Mouse (Mus musculus): Measurements from ENCODE around the gene Srebf1. TPM values are rescaled to one million over a fixed set of nuclear protein-coding genes. Genes with fewer than 3 reads are reported as not detected.

Gene Srebf1
- total RNA-seq, 2 experiments from 2014 or later, result 35.5 to 36.1 TPM

DNA sequence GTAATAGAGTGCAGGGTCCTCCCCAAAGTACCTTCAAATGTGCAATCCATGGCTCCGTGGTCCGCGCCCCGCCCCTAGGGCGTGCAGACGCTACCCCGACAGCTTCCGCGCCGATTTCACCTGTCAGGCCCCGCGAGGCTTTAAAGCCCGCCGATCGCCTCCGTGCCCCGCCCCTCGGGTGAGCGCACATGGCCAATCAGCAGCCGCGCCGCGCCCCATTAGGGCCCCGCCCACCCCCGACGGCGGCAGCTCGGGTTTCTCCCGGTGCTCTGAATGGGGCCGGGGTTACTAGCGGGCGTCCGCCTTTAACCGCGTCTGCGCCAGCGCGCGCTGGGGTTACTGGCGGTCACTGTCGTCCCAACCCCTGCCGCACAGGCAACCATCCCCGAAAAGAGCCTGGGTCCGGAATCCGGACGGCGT is 12.1 kb downstream of the Srebf1 start:
- intact Hi-C loops (cut with DNase I), result no loop called here
- peak; percentile 85 to 94 for DNase-seq (ENCODE audit: low spot score in 2 of 2)

DNA sequence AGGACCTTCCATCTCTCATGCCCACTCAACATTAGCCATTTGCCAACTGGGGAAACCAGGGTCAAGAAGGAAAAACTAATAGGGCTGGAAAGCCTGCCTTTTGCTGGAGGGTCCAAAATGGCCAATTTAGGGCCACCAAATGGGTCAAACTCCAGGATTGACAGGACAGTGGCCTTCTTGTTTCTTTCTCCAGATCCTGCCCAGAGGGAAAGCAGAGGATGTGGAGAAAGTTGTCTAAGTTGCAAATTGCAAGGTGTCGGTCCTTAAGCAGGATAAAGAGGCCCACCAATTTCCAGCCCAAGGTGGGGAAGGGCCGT is 12.5 kb downstream of the Srebf1 start:
- DNase-seq (ENCODE audit: low spot score in 2 of 2), result no peak
- intact Hi-C loops (cut with DNase I), result no loop called here

DNA sequence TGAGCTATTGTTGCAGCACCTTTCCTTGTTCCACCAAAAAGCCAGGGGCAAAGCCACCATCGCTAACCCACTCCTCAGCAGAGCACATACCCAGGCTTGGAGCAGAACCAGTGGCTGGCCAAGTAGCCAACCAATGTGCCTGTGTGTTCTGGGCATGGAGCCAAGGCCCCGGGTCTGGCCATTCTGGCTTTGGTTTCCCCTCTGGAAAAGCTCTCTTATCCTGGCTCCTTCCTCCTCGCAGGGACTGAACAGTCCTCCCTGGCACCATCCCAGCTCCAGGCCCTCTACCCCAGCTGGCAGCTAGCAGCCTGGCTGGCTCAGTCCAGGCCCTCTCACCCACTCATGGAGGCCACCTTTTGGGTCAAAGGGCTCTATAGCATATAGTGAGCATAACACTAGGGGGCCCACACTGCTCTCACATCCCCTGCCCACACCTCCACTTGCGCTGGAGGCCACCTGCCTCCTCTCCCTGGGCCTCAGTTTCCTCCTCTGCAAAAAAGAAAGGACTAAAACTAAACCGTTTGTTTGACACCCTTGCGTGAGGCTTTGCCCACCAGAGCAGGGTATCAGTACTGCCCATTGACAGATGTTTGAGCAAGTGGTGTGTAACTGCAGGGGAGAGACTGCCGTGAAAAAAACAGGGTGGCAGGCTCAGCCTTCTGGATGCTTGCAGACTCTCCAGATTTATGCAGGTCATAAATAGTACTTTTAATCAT is 13.0 kb downstream of the Srebf1 start:
- intact Hi-C loops (cut with DNase I), result no loop called here
- peak; percentile 84 to 86 for DNase-seq (ENCODE audit: low spot score in 2 of 2)

DNA sequence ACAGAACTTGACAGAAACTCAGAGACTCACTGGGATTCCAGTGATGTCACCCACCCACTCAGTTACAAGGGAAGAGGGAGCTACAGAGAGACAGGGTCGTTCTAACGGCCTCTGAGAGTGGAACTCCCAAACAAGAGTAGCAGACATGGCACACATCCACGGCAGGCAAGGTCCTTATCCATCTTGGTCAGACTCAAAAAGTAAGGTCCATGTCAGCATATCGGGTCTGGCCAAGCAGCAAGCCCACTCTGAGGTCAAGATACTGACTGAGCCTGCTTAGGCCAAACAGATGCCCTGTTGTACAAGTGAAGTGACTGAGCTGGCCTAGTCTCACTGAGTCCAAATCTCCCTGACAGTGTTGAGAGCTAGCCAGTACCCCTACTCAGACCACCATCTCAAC is 13.7 kb downstream of the Srebf1 start:
- DNase-seq (ENCODE audit: low spot score in 2 of 2), result no peak
- intact Hi-C loops (cut with DNase I), result no loop called here

DNA sequence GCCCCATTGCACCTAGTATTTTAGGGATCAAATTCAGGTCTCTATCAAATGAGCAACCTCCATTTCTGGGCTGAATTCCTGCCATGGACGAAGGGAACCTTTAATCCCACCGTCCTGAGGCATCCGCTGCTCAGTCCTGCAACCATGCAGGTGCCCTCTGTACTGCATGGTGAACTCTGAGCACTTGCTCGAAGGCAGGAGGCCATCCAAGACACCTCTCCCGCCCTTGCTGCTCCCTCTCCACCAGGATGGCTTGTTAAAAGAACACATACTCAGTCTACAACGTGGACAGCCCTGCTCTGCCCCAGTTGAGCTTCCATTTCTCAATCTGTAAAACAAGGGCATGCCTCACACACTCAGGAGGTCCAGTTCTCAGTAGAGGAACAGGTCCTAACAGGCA is 14.2 kb downstream of the Srebf1 start:
- no peak for DNase-seq (ENCODE audit: low spot score in 2 of 2)
- intact Hi-C loops (cut with DNase I), result no loop called here

DNA sequence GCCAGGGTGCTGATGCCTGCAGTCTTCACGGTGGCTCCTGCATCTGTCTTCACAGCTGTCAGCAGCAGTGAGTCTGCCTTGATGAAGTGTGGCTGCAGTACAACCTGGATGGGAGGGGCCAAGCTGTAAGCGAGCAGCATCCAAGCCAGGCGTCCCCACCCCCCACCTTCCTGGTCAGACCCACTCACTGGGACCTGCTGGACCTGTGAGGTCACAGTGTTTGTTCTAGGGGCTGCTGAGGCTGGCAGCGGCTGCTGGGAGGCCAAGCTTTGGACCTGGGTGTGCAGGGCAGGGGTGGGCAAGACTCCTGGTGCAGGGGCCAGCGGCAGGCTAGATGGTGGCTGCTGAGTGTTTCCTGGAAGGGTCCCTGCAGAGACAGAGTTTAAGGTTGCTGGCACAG is 16.2 kb downstream of the Srebf1 start:
- no peak for DNase-seq (ENCODE audit: low spot score in 2 of 2)
- intact Hi-C loops (cut with DNase I), result no loop called here

DNA sequence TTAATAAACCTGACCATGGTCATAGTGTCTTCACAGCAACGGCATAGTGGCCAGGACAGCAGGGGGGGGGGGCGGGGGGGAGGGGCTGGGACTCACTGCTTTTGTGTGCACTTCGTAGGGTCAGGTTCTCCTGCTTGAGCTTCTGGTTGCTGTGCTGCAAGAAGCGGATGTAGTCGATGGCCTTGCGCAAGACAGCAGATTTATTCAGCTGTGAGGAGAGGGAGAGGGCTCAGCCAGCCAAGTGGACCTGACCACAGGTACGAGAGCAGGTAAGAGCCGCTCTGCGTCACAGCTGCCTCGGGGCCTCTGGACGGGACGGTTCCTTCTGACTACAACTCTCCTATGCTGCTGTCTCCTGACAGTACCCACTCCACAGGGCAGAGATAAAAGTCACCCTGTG is 17.4 kb downstream of the Srebf1 start:
- intact Hi-C loops (cut with DNase I), result no loop called here
- no peak for DNase-seq (ENCODE audit: low spot score in 2 of 2)

DNA sequence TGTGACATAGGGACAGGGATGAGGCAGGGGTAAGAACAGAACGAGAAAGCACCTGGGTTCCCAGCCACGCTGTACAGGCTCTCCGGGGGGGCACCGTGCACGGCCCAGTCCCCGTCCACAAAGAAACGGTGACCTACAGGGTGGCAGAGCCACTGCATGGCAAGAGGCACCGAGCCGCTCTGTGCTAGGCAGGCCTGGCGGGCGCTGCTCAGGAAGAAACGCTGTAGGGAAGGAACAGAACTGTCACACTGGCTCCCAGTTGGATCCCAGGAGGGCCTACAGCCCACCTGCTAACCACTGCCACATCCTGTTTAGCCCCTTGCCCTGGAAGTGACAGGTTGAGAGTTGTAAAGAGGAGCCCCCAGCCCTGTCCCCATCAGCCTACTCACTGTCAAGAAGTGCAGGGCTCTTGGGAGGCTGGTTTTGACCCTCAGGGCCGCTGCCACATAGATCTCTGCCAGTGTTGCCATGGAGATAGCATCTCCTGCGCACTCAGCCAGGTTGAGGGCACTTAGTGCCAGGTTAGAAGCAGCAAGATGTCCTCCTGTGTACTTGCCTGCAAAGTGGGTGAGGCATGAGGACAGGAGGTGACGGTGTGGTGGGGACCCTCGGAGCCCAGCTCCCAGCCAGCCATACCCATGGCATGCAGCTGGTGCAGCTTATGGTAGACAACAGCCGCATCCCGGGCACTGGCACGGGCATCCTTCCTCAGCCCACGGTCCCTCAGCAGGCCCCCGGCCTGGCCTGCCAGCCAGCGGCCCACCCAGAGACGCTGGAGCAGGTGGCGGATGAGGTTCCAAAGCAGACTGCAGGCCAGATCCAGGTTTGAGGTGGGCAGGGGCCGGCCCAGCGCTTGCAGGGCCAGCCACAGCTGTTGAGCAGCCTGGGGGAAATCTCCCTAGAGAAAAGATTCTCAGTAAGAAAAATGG is 19.4 kb downstream of the Srebf1 start:
- intact Hi-C loops (cut with DNase I), result loop anchor here (5.0 kb wide), 1 partner anchor 89 kb away; no protein-coding TSS in a partner anchor
- DNase-seq (ENCODE audit: low spot score in 2 of 2), result no peak

DNA sequence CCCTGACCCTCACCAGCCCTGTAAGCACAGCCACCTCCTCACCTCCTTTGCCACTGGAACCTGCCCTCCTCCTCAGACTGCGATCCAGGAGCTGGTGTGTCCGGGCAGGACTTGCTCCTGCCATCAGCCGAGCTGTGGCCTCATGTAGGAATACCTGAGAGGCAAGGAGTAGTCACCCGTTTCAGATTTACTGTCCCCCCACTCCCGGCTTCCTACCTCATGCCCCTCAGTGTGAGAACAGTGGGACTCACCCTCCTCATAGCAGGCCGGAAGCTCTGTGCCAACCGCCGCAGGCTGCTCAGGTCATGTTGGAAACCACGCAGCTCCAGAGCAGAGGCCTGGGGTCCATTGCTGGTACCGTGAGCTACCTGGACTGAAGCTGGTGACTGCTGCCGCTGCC is 22.0 kb downstream of the Srebf1 start:
- no peak for DNase-seq (ENCODE audit: low spot score in 2 of 2)
- intact Hi-C loops (cut with DNase I), result loop anchor here (5.0 kb wide), 1 partner anchor 92 kb away; no protein-coding TSS in a partner anchor

DNA sequence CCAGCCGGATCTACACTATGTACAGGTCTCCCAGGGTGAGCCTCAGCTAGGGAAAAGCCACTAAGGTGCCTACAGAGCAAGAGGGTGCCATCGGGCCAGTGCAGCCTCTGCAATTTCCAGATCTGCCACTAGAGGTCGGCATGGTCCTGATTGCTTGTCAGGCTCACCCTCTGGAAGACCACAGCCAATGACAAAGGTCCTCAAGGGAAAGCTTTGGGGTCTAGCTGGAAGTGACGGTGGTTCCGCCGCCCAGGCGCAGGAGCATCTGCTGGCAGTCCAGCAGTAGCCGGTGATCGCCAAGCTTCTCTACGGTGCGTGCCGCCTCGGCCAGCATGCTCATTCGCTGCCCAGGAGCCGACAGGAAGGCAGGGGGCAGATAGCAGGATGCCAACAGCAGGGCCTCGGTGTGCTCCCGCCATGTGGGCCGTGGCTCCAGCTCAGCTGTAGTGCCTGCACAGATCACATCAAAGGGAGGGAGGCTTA is 22.6 kb downstream of the Srebf1 start:
- intact Hi-C loops (cut with DNase I), result loop anchor here (2.0 to 5.0 kb wide), 3 partner anchors 93 to 213 kb away; partner anchors contain the start of gene Rai1
- DNase-seq (ENCODE audit: low spot score in 2 of 2), result peak; percentile 95 to 96

DNA sequence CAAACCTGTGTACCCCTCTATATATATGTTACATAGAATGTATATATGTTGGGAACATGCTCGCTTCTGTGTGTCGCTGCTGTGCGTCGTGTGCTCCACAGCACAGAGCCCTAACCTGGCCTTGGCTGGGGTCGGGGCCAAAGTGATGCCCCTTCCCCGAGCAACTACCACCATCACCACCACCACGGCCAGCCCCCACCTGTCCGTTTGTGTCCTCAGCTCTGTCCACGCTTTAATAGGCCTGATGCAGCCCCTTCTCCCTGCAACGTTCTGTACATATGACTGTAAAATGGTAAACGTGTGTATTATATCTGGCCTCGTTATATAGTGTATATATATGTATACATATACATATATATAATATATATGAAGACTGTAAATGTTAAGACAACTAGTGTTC is 23.7 kb downstream of the Srebf1 start:
- intact Hi-C loops (cut with DNase I), result loop anchor here (2.0 to 5.0 kb wide), 2 partner anchors 94 to 214 kb away; partner anchors contain the start of gene Rai1
- DNase-seq (ENCODE audit: low spot score in 2 of 2), result no peak

DNA sequence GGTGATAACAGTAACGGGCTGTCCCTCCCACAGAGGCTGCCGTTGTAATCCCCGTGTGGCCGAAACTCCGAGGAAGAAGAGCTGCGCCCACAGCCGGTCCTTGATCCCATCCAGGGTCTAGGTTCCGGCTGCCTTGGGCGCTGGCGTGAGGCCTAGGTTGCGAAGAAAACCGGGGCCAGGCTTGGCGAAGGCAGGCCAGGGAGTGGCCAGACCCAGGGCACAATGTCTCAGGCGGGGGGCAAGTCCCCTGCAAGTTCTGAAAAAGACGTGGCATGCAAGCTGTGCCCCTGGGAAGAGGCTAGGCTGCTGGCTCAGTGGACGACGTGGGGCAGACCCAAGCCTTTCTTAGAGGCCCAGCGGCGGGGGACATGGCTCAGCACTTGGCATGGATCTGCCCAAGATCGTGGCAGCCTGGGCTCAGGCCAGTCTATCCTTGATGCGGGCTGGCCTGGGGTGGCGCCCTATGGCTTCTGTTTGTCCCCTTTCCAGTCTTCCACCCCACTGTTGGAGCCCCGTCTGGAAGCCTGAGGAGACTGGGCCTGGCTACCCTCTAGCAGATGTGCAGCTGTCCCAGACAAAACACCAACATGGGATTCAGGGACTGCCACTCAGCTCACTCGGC is 24.3 kb downstream of the Srebf1 start:
- no peak for DNase-seq (ENCODE audit: low spot score in 2 of 2)
- intact Hi-C loops (cut with DNase I), result loop anchor here (2.0 to 5.0 kb wide), 2 partner anchors 93 to 214 kb away; partner anchors contain the start of gene Rai1

DNA sequence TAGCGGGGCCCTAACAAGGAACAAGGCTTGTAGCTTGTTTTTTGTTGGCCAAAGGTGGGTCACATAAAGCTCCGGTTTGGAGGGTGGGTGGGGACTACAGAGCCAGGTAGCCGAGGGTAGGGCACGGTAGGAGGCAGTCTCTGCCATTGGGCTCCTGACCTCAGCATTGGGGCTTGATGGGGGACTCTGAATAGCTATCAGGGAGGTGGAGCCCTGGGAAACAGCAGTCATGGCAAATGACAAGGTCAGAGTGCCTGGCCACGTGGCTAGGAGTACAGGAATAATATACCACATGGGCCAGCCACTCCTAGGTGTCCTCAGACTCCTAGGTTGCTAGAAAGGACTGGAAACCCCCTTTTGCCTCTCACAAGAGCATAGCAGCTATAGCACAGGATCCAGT is 26.0 kb downstream of the Srebf1 start:
- no peak for DNase-seq (ENCODE audit: low spot score in 2 of 2)
- intact Hi-C loops (cut with DNase I), result loop anchor here (5.0 kb wide), 1 partner anchor 216 kb away; no protein-coding TSS in a partner anchor

DNA sequence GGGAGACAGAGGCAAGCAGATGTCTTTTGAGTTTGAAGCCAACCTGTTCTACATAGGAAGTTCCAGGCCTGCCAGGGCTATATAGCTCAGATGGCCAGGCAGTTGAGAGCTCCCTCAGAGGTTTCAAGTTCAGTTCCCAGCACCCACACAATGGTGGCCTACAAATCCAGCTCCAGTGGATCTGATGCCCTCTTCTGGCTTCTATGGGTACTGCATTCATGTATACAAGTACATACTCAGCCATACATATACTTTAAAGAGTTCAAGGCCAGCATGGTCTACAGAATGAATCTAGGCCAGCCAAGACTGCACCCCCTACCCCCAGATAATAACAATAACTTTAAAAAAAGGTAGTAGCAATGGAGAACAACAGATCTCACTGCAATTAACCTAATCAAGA is 27.3 kb downstream of the Srebf1 start:
- DNase-seq (ENCODE audit: low spot score in 2 of 2), result no peak
- intact Hi-C loops (cut with DNase I), result loop anchor here (5.0 kb wide), 1 partner anchor 217 kb away; no protein-coding TSS in a partner anchor

DNA sequence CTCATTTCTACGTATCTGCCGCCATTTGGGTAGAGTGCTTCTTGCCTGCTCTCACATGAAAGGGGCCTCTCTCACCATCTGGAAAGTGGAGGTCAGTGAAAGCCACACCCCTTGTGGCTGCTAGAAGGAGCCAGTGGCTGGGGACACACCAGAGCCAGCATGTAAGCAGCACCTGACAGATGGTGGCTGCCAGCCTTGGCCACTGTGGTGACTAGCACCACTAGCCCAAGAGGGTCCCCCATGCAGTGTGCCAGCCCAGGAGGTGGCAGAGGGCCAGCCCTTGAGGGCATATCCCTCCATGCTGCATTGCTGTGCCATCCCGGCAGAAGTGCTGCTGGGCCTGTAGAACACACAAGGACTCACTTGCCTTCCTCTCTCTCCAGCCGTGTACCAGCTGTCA is 28.8 kb downstream of the Srebf1 start:
- no peak for DNase-seq (ENCODE audit: low spot score in 2 of 2)
- intact Hi-C loops (cut with DNase I), result no loop called here

DNA sequence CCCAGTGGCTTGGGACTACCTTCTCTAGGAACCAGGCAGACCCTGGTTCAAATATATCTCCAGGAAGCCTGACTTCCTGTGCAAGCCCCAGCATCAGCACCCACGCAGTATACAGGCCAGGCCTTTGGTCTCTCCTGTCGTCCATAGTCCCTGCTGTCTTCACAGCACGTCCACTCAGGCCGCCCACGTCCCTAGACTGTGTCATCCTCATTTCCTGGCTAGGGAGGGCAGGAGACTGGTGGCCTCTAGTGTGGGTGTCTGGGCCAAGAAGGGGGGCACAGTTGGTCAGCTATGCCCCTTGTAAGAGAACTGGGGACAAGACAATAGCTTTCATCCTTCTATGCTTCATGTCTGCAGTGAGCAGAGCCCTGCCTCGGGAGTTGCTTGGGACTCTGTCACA is 29.8 kb downstream of the Srebf1 start:
- DNase-seq (ENCODE audit: low spot score in 2 of 2), result no peak
- intact Hi-C loops (cut with DNase I), result no loop called here

DNA sequence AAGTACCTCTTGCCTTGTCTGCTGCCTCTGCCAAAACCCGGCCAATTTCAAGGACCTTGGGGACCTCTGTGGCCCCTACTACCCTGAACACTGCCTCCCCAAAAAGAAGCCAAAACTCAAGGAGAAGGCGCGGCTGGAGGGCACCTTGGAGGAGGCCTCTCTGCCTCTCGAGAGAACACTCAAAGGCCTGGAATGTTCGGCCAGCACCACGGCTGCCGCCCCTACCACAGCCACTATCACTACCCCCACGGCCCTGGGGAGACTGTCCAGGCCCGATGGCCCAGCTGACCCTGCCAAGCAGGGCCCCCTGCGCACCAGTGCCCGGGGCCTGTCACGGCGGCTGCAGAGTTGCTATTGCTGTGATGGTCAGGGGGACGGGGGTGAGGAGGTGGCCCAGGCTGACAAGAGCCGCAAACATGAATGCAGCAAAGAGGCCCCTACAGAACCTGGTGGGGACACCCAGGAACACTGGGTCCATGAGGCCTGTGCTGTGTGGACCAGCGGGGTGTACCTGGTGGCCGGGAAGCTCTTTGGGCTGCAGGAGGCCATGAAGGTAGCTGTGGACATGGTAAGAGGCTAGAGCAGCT is 32.2 kb downstream of the Srebf1 start:
- DNase-seq (ENCODE audit: low spot score in 2 of 2), result no peak
- intact Hi-C loops (cut with DNase I), result no loop called here

DNA sequence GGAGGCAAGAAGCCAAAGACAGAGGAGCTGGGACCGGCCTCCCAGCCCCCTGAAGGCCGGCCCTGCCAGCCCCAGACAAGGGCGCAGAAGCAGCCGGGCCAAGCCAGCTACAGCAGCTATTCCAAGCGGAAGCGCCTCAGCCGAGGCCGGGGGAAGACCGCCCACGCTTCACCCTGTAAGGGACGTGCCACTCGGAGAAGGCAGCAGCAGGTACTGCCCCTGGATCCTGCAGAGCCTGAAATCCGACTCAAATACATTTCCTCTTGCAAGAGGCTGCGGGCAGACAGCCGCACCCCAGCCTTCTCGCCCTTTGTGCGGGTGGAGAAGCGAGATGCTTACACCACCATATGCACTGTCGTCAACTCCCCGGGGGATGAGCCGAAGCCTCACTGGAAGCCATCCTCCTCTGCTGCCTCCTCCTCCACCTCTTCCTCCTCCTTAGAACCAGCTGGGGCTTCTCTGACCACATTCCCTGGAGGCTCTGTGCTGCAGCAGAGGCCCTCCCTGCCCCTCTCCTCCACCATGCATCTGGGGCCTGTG is 32.8 kb downstream of the Srebf1 start:
- no peak for DNase-seq (ENCODE audit: low spot score in 2 of 2)
- intact Hi-C loops (cut with DNase I), result no loop called here

DNA sequence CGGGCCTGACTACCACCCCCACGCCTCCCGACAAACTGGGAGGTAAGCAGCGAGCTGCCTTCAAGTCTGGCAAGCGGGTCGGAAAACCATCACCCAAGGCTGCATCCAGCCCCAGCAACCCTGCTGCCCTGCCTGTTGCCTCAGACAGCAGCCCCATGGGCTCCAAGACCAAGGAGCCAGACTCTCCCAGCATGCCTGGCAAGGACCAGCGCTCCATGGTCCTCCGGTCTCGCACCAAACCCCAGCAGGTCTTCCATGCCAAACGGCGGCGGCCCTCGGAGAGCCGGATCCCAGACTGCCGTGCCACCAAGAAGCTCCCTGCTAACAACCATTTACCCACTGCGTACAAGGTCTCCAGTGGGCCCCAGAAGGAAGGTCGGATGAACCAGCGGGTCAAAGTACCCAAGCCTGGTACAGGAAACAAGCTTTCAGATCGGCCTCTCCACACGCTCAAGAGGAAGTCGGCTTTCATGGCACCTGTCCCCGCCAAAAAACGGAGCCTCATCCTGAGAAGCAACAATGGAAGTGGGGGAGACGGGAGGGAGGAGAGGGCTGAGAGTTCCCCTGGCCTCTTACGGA is 34.0 kb downstream of the Srebf1 start:
- intact Hi-C loops (cut with DNase I), result no loop called here
- no peak for DNase-seq (ENCODE audit: low spot score in 2 of 2)

Measured in left cerebral cortex, postnatal 14 days (tissue).